In the genomic region with DNA sequence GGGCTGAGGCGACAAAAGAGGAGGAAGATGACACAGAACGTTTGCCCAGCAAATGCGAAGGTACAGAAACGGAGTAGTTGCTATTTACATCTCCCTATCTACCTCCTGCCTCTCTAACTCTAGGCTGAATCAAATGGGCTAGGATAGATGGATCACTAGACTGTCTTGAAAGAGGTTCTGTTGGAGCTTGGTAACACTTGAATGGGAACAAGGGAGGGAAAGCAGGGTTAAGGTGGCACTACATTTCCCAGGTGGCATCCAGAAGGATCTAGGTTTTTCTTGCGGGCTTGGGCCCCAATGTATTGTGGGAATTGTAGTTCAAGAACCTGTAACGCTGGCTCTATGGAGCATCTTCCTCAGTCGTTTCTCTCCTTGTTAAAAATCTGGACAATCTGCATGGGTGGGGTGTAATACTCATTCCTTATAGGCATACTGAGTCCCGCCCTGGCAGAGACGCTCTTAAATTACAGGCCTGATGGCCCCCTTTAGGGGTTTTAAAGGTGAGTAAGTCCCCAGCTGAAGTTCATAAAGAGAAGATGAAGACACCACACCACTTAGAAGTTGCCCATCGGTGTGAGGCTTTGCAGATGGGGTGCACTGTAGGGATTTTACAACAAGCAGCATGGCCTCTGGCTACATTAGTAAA, we compare ENCODE assay signal across 8 mouse cellular contexts. TPM values are rescaled to one million over a fixed set of nuclear protein-coding genes. Genes with fewer than 3 reads are reported as not detected.
A peak's percentile ranks its signal among the peaks of the same experiment; 100 is the strongest.
DNase-seq lines count a peak whose midpoint lies in the region; ATAC-seq and TF ChIP-seq lines count a peak whose summit lies in the region.

No protein-coding gene starts in this region.

- TF ChIP-seq CTCF in kidney, adult 2 months (conservative IDR thresholded peaks at IDR 0.05; ENCODE audit: insufficient read depth, insufficient read length, low read depth, low read length) = no peak

- peak; percentile 72 to 74 for DNase-seq in B cell, adult 2 months
- DNase-seq in adrenal gland, postnatal 25 days = peak; percentile 31
- DNase-seq in heart, adult 8-10 months (ENCODE audit: low spot score) = peak; percentile 88
- DNase-seq in kidney, adult 2 months = peak; percentile 90
- peak; percentile 92 for DNase-seq in midbrain, embryonic 14.5 days
- DNase-seq in spleen, postnatal 36 days (ENCODE audit: low spot score in 2 of 2) = peak; percentile 73 to 78

- peak; percentile 75 for ATAC-seq in embryonic facial prominence, embryonic 12.5 days (ENCODE audit: insufficient number of reproducible peaks, insufficient read depth, low FRiP score, low TSS enrichment)
- peak; percentile 84 for ATAC-seq in limb, embryonic 13.5 days (ENCODE audit: low FRiP score, low read depth)
- ATAC-seq in midbrain, embryonic 14.5 days (ENCODE audit: low FRiP score, low TSS enrichment) = peak; percentile 85

- H3K27me3 ChIP-seq in embryonic facial prominence, embryonic 12.5 days = no peaks in the 10 kb centered on the region
- H3K27me3 ChIP-seq in kidney, adult 2 months (replicated peaks; ENCODE audit: control insufficient read depth, insufficient read depth, low read length) = no peaks in the 10 kb centered on the region
- no peaks in the 10 kb centered on the region for H3K27me3 ChIP-seq in limb, embryonic 13.5 days
- no peaks in the 10 kb centered on the region for H3K27me3 ChIP-seq in midbrain, embryonic 14.5 days (ENCODE audit: control insufficient read depth, insufficient read depth, low read length)

- H3K27ac ChIP-seq in embryonic facial prominence, embryonic 12.5 days = peak overlapping the region; percentile 78; the same call in 1 of the 2 replicates
- H3K27ac ChIP-seq in kidney, adult 2 months (ENCODE audit: insufficient read depth, low read depth, low read length) = peak overlapping the region; percentile 93
- H3K27ac ChIP-seq in limb, embryonic 13.5 days = peak overlapping the region; percentile 78
- peak overlapping the region; percentile 79 for H3K27ac ChIP-seq in midbrain, embryonic 14.5 days (replicated peaks; ENCODE audit: low read depth, low read length)

- WGBS in embryonic facial prominence, embryonic 12.5 days = under 1% methylated on average over 10 of the region's 10 CpGs
- WGBS in kidney, adult 2 months = 0% methylated on average over 10 of the region's 10 CpGs
- 1% methylated on average over 10 of the region's 10 CpGs for WGBS in limb, embryonic 13.5 days
- WGBS in midbrain, embryonic 14.5 days = 2% methylated on average over 10 of the region's 10 CpGs

- H3K9me3 ChIP-seq in embryonic facial prominence, embryonic 12.5 days = no peaks in the 10 kb centered on the region
- H3K9me3 ChIP-seq in limb, embryonic 13.5 days = no peaks in the 10 kb centered on the region
- no peaks in the 10 kb centered on the region for H3K9me3 ChIP-seq in midbrain, embryonic 14.5 days (ENCODE audit: control insufficient read depth, low read length)

- peak overlapping the region; percentile 74 for H3K9ac ChIP-seq in embryonic facial prominence, embryonic 12.5 days
- peak overlapping the region; percentile 81 for H3K9ac ChIP-seq in limb, embryonic 13.5 days
- peak overlapping the region; percentile 69 for H3K9ac ChIP-seq in midbrain, embryonic 14.5 days (replicated peaks; ENCODE audit: low read length)

- peaks cover 41% of the 10 kb centered on the region for H3K36me3 ChIP-seq in embryonic facial prominence, embryonic 12.5 days
- no peaks in the 10 kb centered on the region for H3K36me3 ChIP-seq in kidney, adult 2 months (ENCODE audit: control insufficient read depth, insufficient read depth, low read length)
- H3K36me3 ChIP-seq in limb, embryonic 13.5 days = peaks cover 48% of the 10 kb centered on the region
- H3K36me3 ChIP-seq in midbrain, embryonic 14.5 days (ENCODE audit: control insufficient read depth, insufficient read depth, low read length) = peaks cover 37% of the 10 kb centered on the region

- peak overlapping the region; percentile 72 for H3K4me2 ChIP-seq in embryonic facial prominence, embryonic 12.5 days (replicated peaks)
- peak overlapping the region; percentile 72 for H3K4me2 ChIP-seq in limb, embryonic 13.5 days (replicated peaks)
- H3K4me2 ChIP-seq in midbrain, embryonic 14.5 days (ENCODE audit: low read length) = peak overlapping the region; percentile 66

- H3K4me3 ChIP-seq in embryonic facial prominence, embryonic 12.5 days = peak overlapping the region; percentile 69
- H3K4me3 ChIP-seq in kidney, adult 2 months (ENCODE audit: insufficient read depth, low read depth, low read length) = peak overlapping the region; percentile 97
- H3K4me3 ChIP-seq in limb, embryonic 13.5 days = peak overlapping the region; percentile 78
- H3K4me3 ChIP-seq in midbrain, embryonic 14.5 days (replicated peaks; ENCODE audit: low read depth, low read length) = peak overlapping the region; percentile 80

- H3K4me1 ChIP-seq in embryonic facial prominence, embryonic 12.5 days = no peaks in the 10 kb centered on the region; the same call in 1 of the 2 replicates
- H3K4me1 ChIP-seq in kidney, adult 2 months (ENCODE audit: control insufficient read depth, insufficient read depth, low read length) = no peaks in the 10 kb centered on the region
- peaks cover 19% of the 10 kb centered on the region for H3K4me1 ChIP-seq in limb, embryonic 13.5 days
- H3K4me1 ChIP-seq in midbrain, embryonic 14.5 days (ENCODE audit: control insufficient read depth, insufficient read depth, low read length) = peaks cover 10% of the 10 kb centered on the region

- no peak for TF ChIP-seq POLR2A in kidney, adult 2 months (IDR thresholded peaks at IDR 0.05; ENCODE audit: low read depth, low read length)

RNA-seq across cellular contexts. Expression of a gene that starts 0.5 kb away (rescaled TPM):
- total RNA-seq in adrenal gland, postnatal 25 days (2021) = 21.6 and 25.5 TPM in 2 replicates
- polyA plus RNA-seq in embryonic facial prominence, embryonic 12.5 days (2016; fragmentation: Nextera tagmentation; extraction: Ambion mirVana) = 60.8 and 61.1 TPM in 2 replicates
- 1 to 10 TPM; 4.9 to 7.0 (median 5.9) TPM for total RNA-seq in heart, adult 8-10 months (2022)
- 4.2 and 5.7 TPM in 2 replicates for polyA plus RNA-seq in kidney, adult 2 months (2012; rRNA removed)
- 73.0 and 73.8 TPM in 2 replicates for polyA plus RNA-seq in limb, embryonic 13.5 days (2015; fragmentation: Nextera tagmentation; extraction: Ambion mirVana)
- 24.3 and 32.0 TPM in 2 replicates for polyA plus RNA-seq in midbrain, embryonic 14.5 days (2014; fragmentation: Nextera tagmentation; extraction: Ambion mirVana)

RNA-seq across cellular contexts. Expression of a gene that starts 0.5 kb away (rescaled TPM):
- 42.9 and 46.0 TPM in 2 replicates for total RNA-seq in adrenal gland, postnatal 25 days (2021)
- polyA plus RNA-seq in embryonic facial prominence, embryonic 12.5 days (2016; fragmentation: Nextera tagmentation; extraction: Ambion mirVana) = 112 and 117 TPM in 2 replicates
- total RNA-seq in heart, adult 8-10 months (2022) = 10 to 100 TPM; 32.6 to 34.7 (median 34.2) TPM
- 52.6 and 56.3 TPM in 2 replicates for polyA plus RNA-seq in kidney, adult 2 months (2012; rRNA removed)
- polyA plus RNA-seq in limb, embryonic 13.5 days (2015; fragmentation: Nextera tagmentation; extraction: Ambion mirVana) = 99.2 and 106 TPM in 2 replicates
- 68.7 and 93.5 TPM in 2 replicates for polyA plus RNA-seq in midbrain, embryonic 14.5 days (2014; fragmentation: Nextera tagmentation; extraction: Ambion mirVana)

RNA-seq across cellular contexts. Expression of a gene that starts 6.3 kb away (rescaled TPM):
- 9.4 and 12.1 TPM in 2 replicates for total RNA-seq in adrenal gland, postnatal 25 days (2021)
- 9.3 and 11.4 TPM in 2 replicates for polyA plus RNA-seq in embryonic facial prominence, embryonic 12.5 days (2016; fragmentation: Nextera tagmentation; extraction: Ambion mirVana)
- 1 to 10 TPM; 1.8 to 4.3 (median 2.4) TPM for total RNA-seq in heart, adult 8-10 months (2022)
- polyA plus RNA-seq in kidney, adult 2 months (2012; rRNA removed) = 3.6 and 4.4 TPM in 2 replicates
- polyA plus RNA-seq in limb, embryonic 13.5 days (2015; fragmentation: Nextera tagmentation; extraction: Ambion mirVana) = 10.5 and 11.3 TPM in 2 replicates
- 12.6 and 18.0 TPM in 2 replicates for polyA plus RNA-seq in midbrain, embryonic 14.5 days (2014; fragmentation: Nextera tagmentation; extraction: Ambion mirVana)

RNA-seq across cellular contexts. Expression of a gene that starts 15.6 kb away (rescaled TPM):
- 46.7 and 48.8 TPM in 2 replicates for total RNA-seq in adrenal gland, postnatal 25 days (2021)
- 239 and 243 TPM in 2 replicates for polyA plus RNA-seq in embryonic facial prominence, embryonic 12.5 days (2016; fragmentation: Nextera tagmentation; extraction: Ambion mirVana)
- 10 to 100 TPM in 1 of 4 experiments, 1 to 10 TPM in 3; 7.2 to 11.5 (median 8.2) TPM for total RNA-seq in heart, adult 8-10 months (2022)
- polyA plus RNA-seq in kidney, adult 2 months (2012; rRNA removed) = 15.5 and 16.5 TPM in 2 replicates
- polyA plus RNA-seq in limb, embryonic 13.5 days (2015; fragmentation: Nextera tagmentation; extraction: Ambion mirVana) = 208 and 210 TPM in 2 replicates
- 81.9 and 117 TPM in 2 replicates for polyA plus RNA-seq in midbrain, embryonic 14.5 days (2014; fragmentation: Nextera tagmentation; extraction: Ambion mirVana)

RNA-seq across cellular contexts. Expression of a gene that starts 16.0 kb away (rescaled TPM):
- 19.1 and 25.8 TPM in 2 replicates for total RNA-seq in adrenal gland, postnatal 25 days (2021)
- polyA plus RNA-seq in embryonic facial prominence, embryonic 12.5 days (2016; fragmentation: Nextera tagmentation; extraction: Ambion mirVana) = 30.1 and 32.4 TPM in 2 replicates
- 10 to 100 TPM in 1 of 4 experiments, 1 to 10 TPM in 3; 6.0 to 11.3 (median 7.6) TPM for total RNA-seq in heart, adult 8-10 months (2022)
- polyA plus RNA-seq in kidney, adult 2 months (2012; rRNA removed) = 22.9 and 23.6 TPM in 2 replicates
- polyA plus RNA-seq in limb, embryonic 13.5 days (2015; fragmentation: Nextera tagmentation; extraction: Ambion mirVana) = 32.2 and 35.8 TPM in 2 replicates
- polyA plus RNA-seq in midbrain, embryonic 14.5 days (2014; fragmentation: Nextera tagmentation; extraction: Ambion mirVana) = 16.8 and 19.9 TPM in 2 replicates

Comparison
In these comparisons a context has a peak if more than half of its experiments do, and no peak if none do; other contexts are left out.
1. Peak in every context shown above with its lines: DNase-seq, ATAC-seq, H3K4me3 ChIP-seq and H3K27ac ChIP-seq.
2. DNase-seq: peak in every context shown above with its lines; median percentile 92 in midbrain, embryonic 14.5 days; 90 in kidney, adult 2 months; 88 in heart, adult 8-10 months; 76 in spleen, postnatal 36 days; 73 in B cell, adult 2 months; 31 in adrenal gland, postnatal 25 days.